Mouse (Mus musculus): ENCODE results near the gene Tbrg4. TPM values are rescaled to one million over a fixed set of nuclear protein-coding genes. Genes with fewer than 3 reads are reported as not detected.

The Tbrg4 gene
- polyA plus RNA-seq, 1 experiment from 2014 or later, result 46.4 TPM

- H3K9me3 ChIP-seq (replicated peaks), result no peaks in the 10 kb centered on the region
- H3K9ac ChIP-seq, result no peak overlapping the region
- no peak for ATAC-seq (replicated peaks; ENCODE audit: low FRiP score)
- H3K27ac ChIP-seq, result no peak overlapping the region
- no peaks in the 10 kb centered on the region for H3K27me3 ChIP-seq
- H3K4me3 ChIP-seq (replicated peaks), result no peak overlapping the region
- H3K36me3 ChIP-seq, result peaks cover 100% of the 10 kb centered on the region
- no peak overlapping the region for H3K4me2 ChIP-seq
- 91% methylated on average over 12 of the region's 12 CpGs for WGBS
- H3K4me1 ChIP-seq, result no peaks in the 10 kb centered on the region
Measured at GRCm38 (mm10) chr11:6615250-6616205, 10.3 kb downstream of the Tbrg4 start.

- H3K4me2 ChIP-seq, result peak within 1 kb of the TSS; percentile 62
- peak; percentile 47 for ATAC-seq (replicated peaks; ENCODE audit: low FRiP score)
- H3K9ac ChIP-seq, result 0 out of 2 replicates have a peak within 1 kb of the TSS, but pooled peaks have one; percentile 11
- H3K4me3 ChIP-seq (replicated peaks), result peak within 1 kb of the TSS; percentile 32
- H3K27me3 ChIP-seq, result peaks cover 33% of the 10 kb centered on the region
- H3K36me3 ChIP-seq, result peaks cover 2% of the 10 kb centered on the region
- H3K27ac ChIP-seq, result no peak within 1 kb of the TSS
- H3K9me3 ChIP-seq (replicated peaks), result no peaks in the 10 kb centered on the region
- peaks cover 33% of the 10 kb centered on the region for H3K4me1 ChIP-seq
- WGBS, result 7% methylated on average over 37 of the region's 41 CpGs
Measured at GRCm38 (mm10) chr11:6605491-6606399, 20.1 kb downstream of the Tbrg4 start, which contains the start of gene Nacad. Gene Nacad (minus strand): TSS chr11:6606053.

- Histone ChIP-seq H3K4me2 (peak overlapping the region; percentile 62), H3K4me3 (replicated peaks) (peak overlapping the region; percentile 32), H3K27me3 (peaks cover 33% of the 10 kb centered on the region), H3K9me3 (replicated peaks) (no peaks in the 10 kb centered on the region), H3K36me3 (no peaks in the 10 kb centered on the region), H3K27ac (no peak overlapping the region), H3K4me1 (peaks cover 33% of the 10 kb centered on the region), H3K9ac (0 out of 2 replicates have a peak overlapping the region, but pooled peaks have one; percentile 11)
- WGBS, result 10% methylated on average over 13 of the region's 13 CpGs
- ATAC-seq (replicated peaks; ENCODE audit: low FRiP score), result no peak
Measured at GRCm38 (mm10) chr11:6605021-6605481, 20.8 kb downstream of the Tbrg4 start.

- 0 out of 2 replicates have a peak overlapping the region, but pooled peaks have one; percentile 32 for H3K4me3 ChIP-seq (replicated peaks)
- H3K36me3 ChIP-seq, result no peaks in the 10 kb centered on the region
- ATAC-seq (replicated peaks; ENCODE audit: low FRiP score), result no peak
- 0 out of 2 replicates have a peak overlapping the region, but pooled peaks have one; percentile 62 for H3K4me2 ChIP-seq
- H3K4me1 ChIP-seq, result peaks cover 33% of the 10 kb centered on the region
- H3K9me3 ChIP-seq (replicated peaks), result no peaks in the 10 kb centered on the region
- no peak overlapping the region for H3K27ac ChIP-seq
- H3K9ac ChIP-seq, result no peak overlapping the region
- H3K27me3 ChIP-seq, result peaks cover 33% of the 10 kb centered on the region
Measured at GRCm38 (mm10) chr11:6604604-6604936, 21.3 kb downstream of the Tbrg4 start.

- H3K27me3 ChIP-seq, result peaks cover 33% of the 10 kb centered on the region
- no peaks in the 10 kb centered on the region for H3K36me3 ChIP-seq
- H3K27ac ChIP-seq, result no peak overlapping the region
- no peak overlapping the region for H3K4me3 ChIP-seq (replicated peaks)
- no peak overlapping the region for H3K9ac ChIP-seq
- H3K9me3 ChIP-seq (replicated peaks), result no peaks in the 10 kb centered on the region
- ATAC-seq (replicated peaks; ENCODE audit: low FRiP score), result peak; percentile 54
- 11% methylated on average over 12 of the region's 12 CpGs for WGBS
- peak overlapping the region; percentile 20 for H3K4me2 ChIP-seq
- H3K4me1 ChIP-seq, result peaks cover 38% of the 10 kb centered on the region
Measured at GRCm38 (mm10) chr11:6603887-6604603, 21.8 kb downstream of the Tbrg4 start.

GRCm38 (mm10) chr11:6603224-6603623, 22.6 kb downstream of the Tbrg4 start:
- no peak overlapping the region for H3K4me3 ChIP-seq (replicated peaks)
- H3K27me3 ChIP-seq, result peaks cover 33% of the 10 kb centered on the region
- WGBS, result 78% methylated on average over 9 of the region's 9 CpGs
- no peak for ATAC-seq (replicated peaks; ENCODE audit: low FRiP score)
- peaks cover 46% of the 10 kb centered on the region for H3K4me1 ChIP-seq
- H3K9ac ChIP-seq, result no peak overlapping the region
- H3K27ac ChIP-seq, result no peak overlapping the region
- no peaks in the 10 kb centered on the region for H3K9me3 ChIP-seq (replicated peaks)
- no peak overlapping the region for H3K4me2 ChIP-seq
- peaks cover 2% of the 10 kb centered on the region; the same call in 1 of the 2 replicates for H3K36me3 ChIP-seq

- H3K4me1 ChIP-seq, result peaks cover 51% of the 10 kb centered on the region
- H3K4me2 ChIP-seq, result no peak overlapping the region
- no peak for ATAC-seq (replicated peaks; ENCODE audit: low FRiP score)
Measured at GRCm38 (mm10) chr11:6602662-6603061, 23.2 kb downstream of the Tbrg4 start.

GRCm38 (mm10) chr11:6601649-6602480, 24.0 kb downstream of the Tbrg4 start:
- no peak overlapping the region for H3K4me2 ChIP-seq
- no peaks in the 10 kb centered on the region for H3K9me3 ChIP-seq (replicated peaks)
- H3K27ac ChIP-seq, result no peak overlapping the region
- H3K4me1 ChIP-seq, result peaks cover 51% of the 10 kb centered on the region
- no peak for ATAC-seq (replicated peaks; ENCODE audit: low FRiP score)
- H3K4me3 ChIP-seq (replicated peaks), result no peak overlapping the region
- peaks cover 15% of the 10 kb centered on the region for H3K36me3 ChIP-seq
- 53% methylated on average over 20 of the region's 20 CpGs for WGBS
- H3K27me3 ChIP-seq, result peaks cover 25% of the 10 kb centered on the region
- H3K9ac ChIP-seq, result 0 out of 2 replicates have a peak overlapping the region, but pooled peaks have one; percentile 2

More at GRCm38 (mm10) chr11:6602662-6603061, 23.2 kb downstream of the Tbrg4 start:
- no peak overlapping the region for H3K9ac ChIP-seq
- peaks cover 33% of the 10 kb centered on the region for H3K27me3 ChIP-seq
- no peak overlapping the region for H3K4me3 ChIP-seq (replicated peaks)
- WGBS, result 76% methylated on average over 5 of the region's 9 CpGs
- H3K27ac ChIP-seq, result no peak overlapping the region
- no peaks in the 10 kb centered on the region for H3K9me3 ChIP-seq (replicated peaks)
- peaks cover 7% of the 10 kb centered on the region for H3K36me3 ChIP-seq

GRCm38 (mm10) chr11:6600284-6600944, 25.5 kb downstream of the Tbrg4 start:
- no peak overlapping the region for H3K4me2 ChIP-seq
- H3K27ac ChIP-seq, result no peak overlapping the region
- WGBS, result 81% methylated on average over 8 of the region's 8 CpGs
- H3K9me3 ChIP-seq (replicated peaks), result no peaks in the 10 kb centered on the region
- no peak overlapping the region for H3K9ac ChIP-seq
- H3K4me3 ChIP-seq (replicated peaks), result no peak overlapping the region
- peaks cover 46% of the 10 kb centered on the region for H3K4me1 ChIP-seq
- H3K36me3 ChIP-seq, result peaks cover 30% of the 10 kb centered on the region
- peaks cover 11% of the 10 kb centered on the region for H3K27me3 ChIP-seq
- ATAC-seq (replicated peaks; ENCODE audit: low FRiP score), result no peak

GRCm38 (mm10) chr11:6599831-6600230, 26.0 kb downstream of the Tbrg4 start:
- Histone ChIP-seq H3K27ac (no peak overlapping the region), H3K4me3 (replicated peaks) (no peak overlapping the region), H3K9me3 (replicated peaks) (no peaks in the 10 kb centered on the region), H3K4me1 (peaks cover 40% of the 10 kb centered on the region), H3K27me3 (peaks cover 5% of the 10 kb centered on the region), H3K36me3 (peaks cover 36% of the 10 kb centered on the region), H3K9ac (no peak overlapping the region), H3K4me2 (no peak overlapping the region)
- 80% methylated on average over 6 of the region's 6 CpGs for WGBS
- ATAC-seq (replicated peaks; ENCODE audit: low FRiP score), result no peak
